Mouse (Mus musculus) hindbrain, embryonic 13.5 days (tissue): ENCODE measurements around the gene Klhl40. TPM values are rescaled to one million over a fixed set of nuclear protein-coding genes. Genes with fewer than 3 reads are reported as not detected.
A peak's percentile ranks its signal among the peaks of the same experiment; 100 is the strongest.

ENCODE experiments used
- ATAC-seq: fragments of 200-750 bp; cut with Nextera tagmentation; 2 replicates; pipeline ENCODE4 v1.8.0; 2017; ENCODE audit warnings: moderate TSS enrichment; ENCODE audit not compliant: low FRiP score
- H3K27ac ChIP-seq: fragments of 300-500 bp; sonication (generic); 2 replicates; pipeline ENCODE4 v1.5.1; 2015; ENCODE audit warnings: inconsistent platforms, mild to moderate bottlenecking, moderate library complexity
- H3K27me3 ChIP-seq: fragments of 300-500 bp; sonication (generic); 2 replicates; pipeline ENCODE4 v1.6.1; 2015; ENCODE audit warnings: mild to moderate bottlenecking, inconsistent platforms
- H3K36me3 ChIP-seq: fragments of 300-500 bp; sonication (generic); 2 replicates; pipeline ENCODE4 v1.6.1; 2015; ENCODE audit warnings: mild to moderate bottlenecking, inconsistent platforms
- H3K4me1 ChIP-seq: fragments of 300-500 bp; sonication (generic); replicated peaks from 2 replicates; pipeline ENCODE4 v1.6.1; 2015; ENCODE audit warnings: inconsistent platforms
- H3K4me2 ChIP-seq: fragments of 300-500 bp; sonication (generic); 2 replicates; pipeline ENCODE4 v1.6.1; 2015; ENCODE audit warnings: inconsistent platforms, mild to moderate bottlenecking, moderate library complexity
- H3K4me3 ChIP-seq: fragments of 300-500 bp; sonication (generic); 2 replicates; pipeline ENCODE4 v1.5.1; 2015; ENCODE audit warnings: mild to moderate bottlenecking, inconsistent platforms
- H3K9ac ChIP-seq: fragments of 300-500 bp; sonication (generic); 2 replicates; pipeline ENCODE4 v1.6.1; 2015; ENCODE audit warnings: mild to moderate bottlenecking, inconsistent platforms
- H3K9me3 ChIP-seq: fragments of 300-500 bp; sonication (generic); 2 replicates; pipeline ENCODE4 v1.6.1; 2016; ENCODE audit warnings: inconsistent platforms
- WGBS: fragments of 180-500 bp; shearing (Covaris S2); methylation state at CpG from one replicate; pipeline ENCODE4 v1.1.7; 2015; 5-methylcytosine and 5-hydroxymethylcytosine counted together
- polyA plus RNA-seq: library from polyadenylated mRNA; unstranded; fragments of >200 nt; fragmentation: Nextera tagmentation; extraction: Ambion mirVana; gene quantifications from 2 replicates; pipeline ENCODE4 v1.2.1, GENCODE M21; 2015

The Klhl40 gene
- polyA plus RNA-seq, 1 experiment from 2014 or later = 1.2 TPM

GRCm38 (mm10) chr9:121786359-121786758 is 9.0 kb downstream of the Klhl40 start:
- Histone ChIP-seq H3K4me3 (no peak overlapping the region), H3K4me2 (no peak overlapping the region), H3K36me3 (no peaks in the 10 kb centered on the region), H3K9ac (no peak overlapping the region), H3K9me3 (no peaks in the 10 kb centered on the region), H3K4me1 (no peaks in the 10 kb centered on the region; the same call in 1 of the 2 replicates), H3K27me3 (0 out of 2 replicates have a peak, but pooled peaks cover 8% of the 10 kb centered on the region), H3K27ac (no peak overlapping the region)
- WGBS = 87% methylated on average over 2 of the region's 2 CpGs
- no peak for ATAC-seq

- Histone ChIP-seq H3K27me3 (peaks cover 14% of the 10 kb centered on the region; the same call in 1 of the 2 replicates), H3K4me1 (peaks cover 11% of the 10 kb centered on the region), H3K36me3 (no peaks in the 10 kb centered on the region), H3K4me3 (no peak overlapping the region), H3K27ac (no peak overlapping the region), H3K4me2 (no peak overlapping the region), H3K9ac (no peak overlapping the region), H3K9me3 (no peaks in the 10 kb centered on the region)
- 20% methylated on average over 5 of the region's 5 CpGs for WGBS
- ATAC-seq = no peak
Observed at GRCm38 (mm10) chr9:121791206-121791605, 13.8 kb downstream of the Klhl40 start.

GRCm38 (mm10) chr9:121791757-121792521 is 14.5 kb downstream of the Klhl40 start, which contains the start of gene Hhatl:
Gene Hhatl (minus strand): TSS chr9:121792507.
- Histone ChIP-seq H3K4me1 (peaks cover 14% of the 10 kb centered on the region), H3K27me3 (peaks cover 14% of the 10 kb centered on the region; the same call in 1 of the 2 replicates), H3K9me3 (no peaks in the 10 kb centered on the region), H3K4me2 (no peak within 1 kb of the TSS), H3K36me3 (no peaks in the 10 kb centered on the region), H3K4me3 (no peak within 1 kb of the TSS), H3K27ac (no peak within 1 kb of the TSS), H3K9ac (no peak within 1 kb of the TSS)
- no peak for ATAC-seq
- WGBS = 53% methylated on average over 24 of the region's 24 CpGs

GRCm38 (mm10) chr9:121794972-121795539 is 17.6 kb downstream of the Klhl40 start:
- no peak overlapping the region for H3K4me3 ChIP-seq
- H3K27me3 ChIP-seq = peaks cover 22% of the 10 kb centered on the region
- H3K27ac ChIP-seq = no peak overlapping the region
- no peak overlapping the region for H3K4me2 ChIP-seq
- 44% methylated on average over 1 of the region's 1 CpGs for WGBS
- peaks cover 19% of the 10 kb centered on the region for H3K4me1 ChIP-seq
- ATAC-seq = peak; percentile 18; the same call in 1 of the 2 replicates
- H3K36me3 ChIP-seq = no peaks in the 10 kb centered on the region
- no peaks in the 10 kb centered on the region for H3K9me3 ChIP-seq
- no peak overlapping the region for H3K9ac ChIP-seq

- 24% methylated on average over 12 of the region's 12 CpGs for WGBS
- ATAC-seq = no peak
Observed at GRCm38 (mm10) chr9:121797722-121798121, 20.3 kb downstream of the Klhl40 start.

GRCm38 (mm10) chr9:121798887-121799520 is 21.6 kb downstream of the Klhl40 start:
- Histone ChIP-seq H3K27ac (no peak overlapping the region), H3K9ac (peak overlapping the region; percentile 5; the same call in 1 of the 2 replicates), H3K4me2 (no peak overlapping the region), H3K9me3 (no peaks in the 10 kb centered on the region), H3K4me3 (no peak overlapping the region), H3K36me3 (no peaks in the 10 kb centered on the region), H3K4me1 (peaks cover 24% of the 10 kb centered on the region), H3K27me3 (peaks cover 7% of the 10 kb centered on the region; the same call in 1 of the 2 replicates)
- no peak for ATAC-seq
- WGBS = 37% methylated on average over 6 of the region's 6 CpGs

More at GRCm38 (mm10) chr9:121797722-121798121, 20.3 kb downstream of the Klhl40 start:
- no peak overlapping the region for H3K4me2 ChIP-seq
- H3K36me3 ChIP-seq = no peaks in the 10 kb centered on the region
- H3K4me1 ChIP-seq = peaks cover 24% of the 10 kb centered on the region
- H3K9ac ChIP-seq = no peak overlapping the region
- H3K27ac ChIP-seq = no peak overlapping the region
- no peaks in the 10 kb centered on the region for H3K9me3 ChIP-seq
- no peak overlapping the region for H3K4me3 ChIP-seq
- peaks cover 7% of the 10 kb centered on the region; the same call in 1 of the 2 replicates for H3K27me3 ChIP-seq

GRCm38 (mm10) chr9:121802747-121803146 is 25.3 kb downstream of the Klhl40 start:
- Histone ChIP-seq H3K9ac (no peak overlapping the region), H3K27ac (0 out of 2 replicates have a peak overlapping the region, but pooled peaks have one; percentile 8), H3K4me2 (no peak overlapping the region), H3K4me1 (peaks cover 17% of the 10 kb centered on the region), H3K36me3 (no peaks in the 10 kb centered on the region), H3K27me3 (peaks cover under 1% of the 10 kb centered on the region; the same call in 1 of the 2 replicates), H3K4me3 (no peak overlapping the region), H3K9me3 (no peaks in the 10 kb centered on the region)
- 74% methylated on average over 7 of the region's 7 CpGs for WGBS
- no peak for ATAC-seq

GRCm38 (mm10) chr9:121807546-121807945 is 30.1 kb downstream of the Klhl40 start:
- Histone ChIP-seq H3K27ac (0 out of 2 replicates have a peak overlapping the region, but pooled peaks have one; percentile 48), H3K4me2 (no peak overlapping the region), H3K4me3 (no peak overlapping the region), H3K27me3 (no peaks in the 10 kb centered on the region), H3K9me3 (no peaks in the 10 kb centered on the region), H3K9ac (no peak overlapping the region), H3K36me3 (no peaks in the 10 kb centered on the region), H3K4me1 (peaks cover 46% of the 10 kb centered on the region)
- 65% methylated on average over 1 of the region's 1 CpGs for WGBS
- ATAC-seq = no peak

- no peaks in the 10 kb centered on the region for H3K27me3 ChIP-seq
- peaks cover 46% of the 10 kb centered on the region for H3K4me1 ChIP-seq
- H3K9me3 ChIP-seq = no peaks in the 10 kb centered on the region
- no peak overlapping the region for H3K4me2 ChIP-seq
- H3K36me3 ChIP-seq = no peaks in the 10 kb centered on the region
- H3K9ac ChIP-seq = no peak overlapping the region
- H3K27ac ChIP-seq = peak overlapping the region; percentile 48; the same call in 1 of the 2 replicates
- ATAC-seq = no peak
- no peak overlapping the region for H3K4me3 ChIP-seq
- WGBS = 50% methylated on average over 7 of the region's 7 CpGs
Observed at GRCm38 (mm10) chr9:121807947-121808346, 30.5 kb downstream of the Klhl40 start.

- peak overlapping the region; percentile 82; the same call in 1 of the 2 replicates for H3K27ac ChIP-seq
- WGBS = 41% methylated on average over 3 of the region's 3 CpGs
- ATAC-seq = no peak
- H3K27me3 ChIP-seq = no peaks in the 10 kb centered on the region
- H3K4me3 ChIP-seq = no peak overlapping the region
- H3K9me3 ChIP-seq = no peaks in the 10 kb centered on the region
- H3K4me1 ChIP-seq = peaks cover 46% of the 10 kb centered on the region
- H3K9ac ChIP-seq = no peak overlapping the region
- H3K36me3 ChIP-seq = no peaks in the 10 kb centered on the region
- no peak overlapping the region for H3K4me2 ChIP-seq
Observed at GRCm38 (mm10) chr9:121808511-121808910, 31.1 kb downstream of the Klhl40 start.

- WGBS = 6% methylated on average over 15 of the region's 15 CpGs
- peak; percentile 53 for ATAC-seq
- H3K27me3 ChIP-seq = no peaks in the 10 kb centered on the region
- peak overlapping the region; percentile 82 for H3K27ac ChIP-seq
- H3K9ac ChIP-seq = peak overlapping the region; percentile 30; the same call in 1 of the 2 replicates
- no peak overlapping the region for H3K4me3 ChIP-seq
- H3K4me1 ChIP-seq = peaks cover 46% of the 10 kb centered on the region
- H3K36me3 ChIP-seq = no peaks in the 10 kb centered on the region
- no peaks in the 10 kb centered on the region for H3K9me3 ChIP-seq
- H3K4me2 ChIP-seq = peak overlapping the region; percentile 13; the same call in 1 of the 2 replicates
Observed at GRCm38 (mm10) chr9:121810081-121810821, 32.8 kb downstream of the Klhl40 start.
